Mouse (Mus musculus) megakaryocyte, embryonic 14.5 days (primary cell): ENCODE results near the gene Rapgef4. TPM values are rescaled to one million over a fixed set of nuclear protein-coding genes. Genes with fewer than 3 reads are reported as not detected.

Source experiments
- H3K27me3 ChIP-seq: replicated peaks from 2 replicates; pipeline ENCODE3; 2012; ENCODE audit warnings: inconsistent platforms
- H3K36me3 ChIP-seq: replicated peaks from 2 replicates; pipeline ENCODE3; 2012; ENCODE audit warnings: low read length, inconsistent platforms, mixed read lengths
- H3K4me1 ChIP-seq: 2 replicates; pipeline ENCODE4 v1.6.1; 2012; ENCODE audit warnings: inconsistent platforms
- H3K4me3 ChIP-seq: replicated peaks from 2 replicates; pipeline ENCODE3; 2012; ENCODE audit warnings: moderate library complexity, mild to moderate bottlenecking, inconsistent platforms
- H3K9me3 ChIP-seq: 2 replicates; pipeline ENCODE4 v1.6.1; 2012; ENCODE audit warnings: inconsistent platforms
- FLI1 ChIP-seq: IDR thresholded peaks from 2 replicates; pipeline ENCODE4 v1.6.1; 2012; ENCODE audit warnings: low read length, inconsistent platforms, mixed read lengths
- GATA1 ChIP-seq: IDR thresholded peaks from 3 replicates; pipeline ENCODE4 v1.6.1; 2012; ENCODE audit warnings: mixed read lengths, low read length, inconsistent platforms, borderline replicate concordance
- polyA plus RNA-seq: library from polyadenylated mRNA; stranded (reverse); fragments of >175 nt; gene quantifications from 2 replicates; pipeline ENCODE4 v1.2.3, GENCODE M21; 2012; ENCODE audit warnings: low replicate concordance; ENCODE audit not compliant: insufficient read depth

Gene Rapgef4
- polyA plus RNA-seq, 1 experiment = not detected

DNA sequence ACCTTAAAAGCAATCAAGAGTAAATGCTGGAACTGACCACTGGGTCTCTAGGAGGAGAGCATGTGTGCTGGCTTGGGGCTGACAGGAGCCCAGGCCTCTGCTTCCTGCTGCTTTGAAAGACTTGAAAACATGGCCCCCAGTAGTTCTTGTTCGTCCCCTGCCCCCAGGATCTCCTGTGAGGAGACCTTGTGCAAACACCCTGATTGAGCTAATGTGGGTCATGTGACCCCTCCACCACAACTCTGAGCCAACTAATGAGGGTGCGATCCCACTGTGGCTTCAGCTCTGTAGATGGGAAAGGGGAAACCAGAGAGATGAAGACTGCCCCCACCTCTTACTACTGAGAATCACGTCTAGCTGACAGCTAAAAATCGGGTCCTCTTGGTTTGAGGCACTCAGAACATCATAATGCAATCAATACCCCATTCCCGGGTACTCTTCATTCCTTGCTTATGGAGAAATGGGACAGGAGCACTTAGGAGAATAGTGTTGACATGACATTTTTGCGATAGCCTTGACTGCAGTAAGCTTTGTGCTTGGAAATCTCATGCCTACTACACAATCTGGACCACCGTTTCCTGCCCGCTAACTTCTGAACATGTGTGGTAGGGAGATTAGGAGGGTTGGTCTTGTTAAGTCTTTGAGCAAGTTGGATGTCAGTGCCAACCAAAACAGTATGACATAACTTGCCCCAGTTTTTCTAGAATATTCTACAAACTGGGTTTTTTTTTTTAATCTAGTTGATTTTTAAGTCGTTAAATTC, 170.9 kb downstream of the Rapgef4 start:
- TF ChIP-seq GATA1 = no peak
- H3K27me3 ChIP-seq = peaks cover 41% of the 10 kb centered on the region
- no peaks in the 10 kb centered on the region for H3K36me3 ChIP-seq
- peaks cover 31% of the 10 kb centered on the region for H3K4me1 ChIP-seq
- H3K4me3 ChIP-seq = no peak overlapping the region
- H3K9me3 ChIP-seq = no peaks in the 10 kb centered on the region

DNA sequence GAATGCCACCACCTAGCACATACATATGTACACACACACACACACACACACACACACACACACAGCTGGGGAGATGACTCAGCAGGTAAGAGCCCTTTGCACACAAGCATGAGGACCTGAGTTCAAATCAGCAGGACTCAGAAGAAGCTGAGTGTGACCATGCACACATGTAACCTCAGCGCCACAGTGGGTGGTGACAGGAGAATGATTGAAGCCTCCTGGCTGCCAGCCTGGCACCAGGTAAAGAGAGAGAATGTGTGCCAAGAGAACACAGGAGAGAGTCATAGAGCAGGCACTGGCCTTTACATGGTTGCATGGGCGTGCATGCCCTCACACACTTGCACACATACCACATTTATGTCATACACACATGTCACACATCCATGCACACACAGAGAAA, 171.7 kb downstream of the Rapgef4 start:
- Histone ChIP-seq H3K4me1 (peaks cover 32% of the 10 kb centered on the region), H3K36me3 (no peaks in the 10 kb centered on the region), H3K27me3 (peaks cover 43% of the 10 kb centered on the region), H3K9me3 (no peaks in the 10 kb centered on the region), H3K4me3 (no peak overlapping the region)
- TF ChIP-seq FLI1 (no peak), GATA1 (no peak)

DNA sequence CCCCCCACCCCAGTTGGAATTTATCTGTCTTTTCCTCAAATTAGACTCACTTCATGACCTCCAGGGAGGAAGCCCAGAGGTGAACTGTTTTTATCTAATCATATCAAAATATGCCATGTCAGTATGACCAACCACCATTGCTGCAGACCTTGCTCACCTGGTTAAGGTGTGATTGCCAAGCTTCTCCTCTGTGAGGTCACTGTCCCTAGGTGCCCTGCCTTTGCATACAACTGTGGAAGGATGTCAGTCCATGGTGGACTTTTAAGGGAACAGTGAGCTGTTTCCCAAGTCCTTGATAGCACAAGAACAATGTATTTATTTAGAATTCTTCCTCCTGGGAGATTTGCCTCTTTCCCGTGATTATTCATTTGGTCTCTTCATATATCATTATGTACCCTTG, 172.8 kb downstream of the Rapgef4 start:
- Histone ChIP-seq H3K4me1 (peaks cover 26% of the 10 kb centered on the region), H3K36me3 (no peaks in the 10 kb centered on the region), H3K9me3 (no peaks in the 10 kb centered on the region), H3K27me3 (peaks cover 47% of the 10 kb centered on the region), H3K4me3 (no peak overlapping the region)
- TF ChIP-seq GATA1 (no peak), FLI1 (no peak)

DNA sequence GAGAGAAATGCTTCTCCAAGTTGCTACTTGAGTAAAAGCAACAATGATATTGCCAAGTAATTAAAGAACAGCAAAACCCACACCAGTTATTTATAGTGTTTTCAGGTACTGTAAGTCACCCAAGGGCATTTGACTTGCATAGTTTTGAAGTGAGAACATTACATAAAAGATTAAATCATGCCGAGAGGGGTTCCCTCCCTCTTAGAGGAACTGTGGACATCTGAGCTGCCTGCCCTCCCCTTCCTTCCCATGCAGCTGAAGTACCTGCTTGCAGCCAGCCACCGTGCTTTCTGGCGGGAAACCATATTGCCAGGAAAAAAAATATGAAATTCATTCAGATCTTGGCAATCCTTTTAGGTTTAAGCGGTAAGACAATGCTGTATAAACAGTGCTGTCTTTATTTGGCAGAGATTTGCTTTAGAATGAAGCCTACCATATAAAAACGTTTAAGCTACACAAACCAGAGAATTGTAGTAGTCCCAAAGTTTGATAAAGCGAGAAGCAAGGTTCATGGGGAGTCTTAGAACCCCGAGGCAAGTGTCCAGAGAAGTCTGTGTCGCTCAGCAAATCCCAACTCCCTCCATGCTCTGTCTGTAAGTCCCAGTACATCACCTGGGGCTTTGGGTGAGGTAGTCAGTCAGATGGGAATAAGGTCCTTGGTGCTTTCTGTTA, 174.2 kb downstream of the Rapgef4 start:
- no peak for TF ChIP-seq GATA1
- TF ChIP-seq FLI1 = no peak
- Histone ChIP-seq H3K9me3 (no peaks in the 10 kb centered on the region), H3K4me3 (no peak overlapping the region), H3K27me3 (peaks cover 47% of the 10 kb centered on the region), H3K36me3 (no peaks in the 10 kb centered on the region), H3K4me1 (peaks cover 25% of the 10 kb centered on the region)

DNA sequence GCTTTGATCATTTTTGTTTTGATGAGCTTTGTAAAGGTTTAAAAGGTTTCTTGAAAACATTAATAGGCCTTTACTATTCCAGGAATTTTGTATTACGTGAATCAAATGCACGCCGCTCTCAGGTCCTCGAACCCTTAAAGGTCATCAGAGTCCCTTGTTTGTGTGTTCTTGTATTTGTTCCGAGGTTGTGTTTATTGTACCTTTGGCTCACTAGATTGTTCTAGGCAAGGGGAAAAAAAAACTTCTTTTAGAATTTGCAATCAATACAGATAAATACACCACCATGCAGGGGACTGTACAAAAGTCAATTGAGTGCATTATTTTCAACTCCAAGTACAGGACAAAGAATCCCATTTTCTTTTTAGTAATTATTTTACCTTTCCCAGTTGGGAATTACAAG, 175.4 kb downstream of the Rapgef4 start:
- TF ChIP-seq GATA1 = no peak
- no peak for TF ChIP-seq FLI1
- no peaks in the 10 kb centered on the region for H3K9me3 ChIP-seq
- peaks cover 41% of the 10 kb centered on the region for H3K27me3 ChIP-seq
- peaks cover 25% of the 10 kb centered on the region for H3K4me1 ChIP-seq
- H3K4me3 ChIP-seq = no peak overlapping the region
- no peaks in the 10 kb centered on the region for H3K36me3 ChIP-seq

DNA sequence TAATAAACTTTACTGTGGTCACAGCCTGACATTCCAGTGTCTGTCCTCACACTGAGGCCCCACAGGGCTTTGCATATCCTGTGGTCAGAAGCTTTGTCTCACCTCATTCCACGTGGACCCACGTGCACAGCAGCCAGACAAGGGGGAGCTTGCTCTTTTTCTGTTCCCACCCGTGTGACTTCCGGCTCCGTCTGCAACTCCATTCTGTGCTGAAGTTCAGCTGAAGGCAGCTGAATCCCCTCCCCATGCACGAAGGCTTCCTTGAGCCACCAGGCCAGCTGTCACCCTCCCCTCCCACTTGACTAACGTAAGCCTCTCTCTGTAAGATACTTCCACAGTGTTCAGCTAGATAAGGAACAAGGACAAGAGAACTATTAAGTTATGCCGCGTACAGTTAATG, 176.5 kb downstream of the Rapgef4 start:
- TF ChIP-seq GATA1 (no peak), FLI1 (no peak)
- Histone ChIP-seq H3K9me3 (no peaks in the 10 kb centered on the region), H3K4me1 (peaks cover 14% of the 10 kb centered on the region), H3K4me3 (no peak overlapping the region), H3K27me3 (peaks cover 36% of the 10 kb centered on the region), H3K36me3 (no peaks in the 10 kb centered on the region)

DNA sequence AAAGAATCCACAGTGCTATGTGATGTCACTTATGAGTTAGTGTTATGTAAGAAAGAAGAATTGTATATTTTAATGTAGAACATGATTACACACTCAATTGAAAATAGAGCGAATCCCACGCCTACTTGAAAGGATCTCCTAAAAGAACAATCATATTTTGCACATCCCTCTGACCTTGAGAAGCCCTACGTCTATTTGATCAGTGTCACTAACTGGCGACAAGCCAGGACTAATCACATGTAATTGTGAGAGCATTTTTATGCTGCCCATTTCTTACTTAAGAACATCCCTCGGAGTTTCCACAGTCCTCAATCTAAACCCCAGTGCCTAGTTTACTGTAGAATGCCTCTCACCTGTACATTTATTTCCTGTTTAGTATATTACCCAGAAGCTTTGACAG, 177.0 kb downstream of the Rapgef4 start:
- H3K4me3 ChIP-seq = no peak overlapping the region
- H3K36me3 ChIP-seq = no peaks in the 10 kb centered on the region
- TF ChIP-seq GATA1 (no peak), FLI1 (no peak)
- H3K4me1 ChIP-seq = peaks cover 9% of the 10 kb centered on the region
- H3K9me3 ChIP-seq = no peaks in the 10 kb centered on the region
- peaks cover 33% of the 10 kb centered on the region for H3K27me3 ChIP-seq

DNA sequence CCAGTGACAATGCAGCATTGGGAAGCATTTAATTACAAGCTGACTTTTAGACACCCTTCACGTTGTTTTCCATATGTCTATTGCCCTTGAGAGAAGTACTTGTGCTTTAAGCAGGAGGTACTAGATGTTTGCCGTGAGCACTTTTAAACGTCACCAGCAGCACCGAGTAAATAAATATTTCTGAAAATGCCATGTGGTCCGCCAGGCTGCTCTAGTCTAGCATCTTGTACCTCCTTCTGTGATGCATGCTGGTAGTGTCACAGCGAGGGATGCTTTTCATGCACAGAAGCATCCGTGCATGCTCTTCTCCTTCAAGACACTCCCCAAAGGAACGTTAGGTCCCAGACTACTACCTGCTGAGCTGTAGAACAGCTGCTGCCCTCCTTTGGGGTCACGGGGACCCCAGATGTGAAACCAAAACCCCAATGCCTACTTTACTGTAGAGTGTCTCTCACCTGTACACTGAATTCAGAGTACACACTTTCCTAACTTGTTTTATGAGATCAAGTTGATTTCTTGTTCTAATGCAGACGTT, 177.7 kb downstream of the Rapgef4 start:
- peaks cover 27% of the 10 kb centered on the region for H3K27me3 ChIP-seq
- no peak overlapping the region for H3K4me3 ChIP-seq
- H3K4me1 ChIP-seq = peaks cover 7% of the 10 kb centered on the region
- no peaks in the 10 kb centered on the region for H3K36me3 ChIP-seq
- H3K9me3 ChIP-seq = no peaks in the 10 kb centered on the region
- no peak for TF ChIP-seq FLI1
- TF ChIP-seq GATA1 = no peak

DNA sequence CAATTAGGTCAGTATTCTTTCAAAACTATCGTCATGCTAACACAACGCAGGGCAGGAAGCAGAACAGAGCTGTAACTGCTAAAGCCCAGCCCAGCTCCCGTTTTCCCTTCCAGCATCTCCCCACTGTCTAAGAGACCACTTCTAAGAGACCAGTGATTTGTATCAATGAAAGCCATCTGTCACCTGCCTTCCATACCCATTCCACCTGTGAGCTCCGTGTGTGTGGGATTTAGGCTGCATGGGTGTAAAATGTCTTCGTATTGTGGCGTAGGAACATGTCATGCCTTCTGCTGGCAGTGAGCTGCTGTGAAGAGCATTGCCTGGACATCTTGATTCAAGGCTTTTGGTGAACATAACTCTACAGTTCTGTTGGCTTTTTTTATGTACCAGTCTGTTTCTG, 178.2 kb downstream of the Rapgef4 start:
- Histone ChIP-seq H3K4me3 (no peak overlapping the region), H3K36me3 (no peaks in the 10 kb centered on the region), H3K27me3 (peaks cover 24% of the 10 kb centered on the region), H3K9me3 (no peaks in the 10 kb centered on the region), H3K4me1 (peaks cover 5% of the 10 kb centered on the region)
- TF ChIP-seq GATA1 (no peak), FLI1 (no peak)
